Mouse (Mus musculus) megakaryocyte, embryonic 14.5 days (primary cell): Measurements from ENCODE around the gene 4930451I11Rik.

ENCODE experiments used
- FLI1 ChIP-seq: IDR thresholded peaks from 2 replicates; pipeline ENCODE4 v1.6.1; 2012; ENCODE audit warnings: low read length, inconsistent platforms, mixed read lengths
- GATA1 ChIP-seq: IDR thresholded peaks from 3 replicates; pipeline ENCODE4 v1.6.1; 2012; ENCODE audit warnings: mixed read lengths, low read length, inconsistent platforms, borderline replicate concordance

DNA sequence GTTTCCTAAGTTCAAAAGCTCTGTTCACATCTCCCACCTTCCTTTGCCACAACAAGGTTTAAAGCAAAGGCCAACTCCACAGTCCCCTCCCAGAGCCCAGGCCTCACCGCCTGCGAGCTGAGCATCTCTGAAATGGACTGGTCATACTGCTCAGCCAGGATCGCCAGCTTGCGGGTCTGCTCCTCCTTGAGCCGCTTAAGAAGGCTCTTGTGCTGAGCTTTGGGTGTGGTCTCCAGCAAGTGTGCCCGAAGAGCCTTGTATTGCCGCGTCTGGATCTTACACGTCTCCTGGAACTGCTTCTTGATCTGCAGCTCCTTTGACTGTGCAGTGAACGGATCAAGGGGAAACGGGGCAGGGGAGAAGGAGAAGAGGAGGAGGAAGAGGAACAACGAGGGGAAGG is 36.6 kb upstream of the 4930451I11Rik start:
- no peak for TF ChIP-seq GATA1
- no peak for TF ChIP-seq FLI1
